Mouse (Mus musculus) liver, embryonic 13.5 days (tissue): ENCODE data around the gene Etl4. TPM values are rescaled to one million over a fixed set of nuclear protein-coding genes. Genes with fewer than 3 reads are reported as not detected.
"Not testable (repeated sequence)": the region's sequence is repeated elsewhere in the genome, so short reads cannot be mapped to it uniquely, and the experiment has no call there.

Experiments used
- ATAC-seq: fragments of 200-750 bp; cut with Nextera tagmentation; 2 replicates; pipeline ENCODE4 v1.8.0; 2017; ENCODE audit warnings: low read depth, mild to moderate bottlenecking, moderate number of reproducible peaks, moderate library complexity
- DNase-seq: peaks from one replicate; pipeline ENCODE4 v3.0.0; 2022
- H3K27ac ChIP-seq: fragments of 300-500 bp; sonication (generic); 2 replicates; pipeline ENCODE4 v1.5.1; 2015; ENCODE audit warnings: moderate library complexity, mild to moderate bottlenecking, inconsistent platforms
- H3K27me3 ChIP-seq: fragments of 300-500 bp; sonication (generic); 2 replicates; pipeline ENCODE4 v1.6.1; 2015; ENCODE audit warnings: mild to moderate bottlenecking, inconsistent platforms
- H3K36me3 ChIP-seq: fragments of 300-500 bp; sonication (generic); 2 replicates; pipeline ENCODE4 v1.6.1; 2015; ENCODE audit warnings: mild to moderate bottlenecking, inconsistent platforms
- H3K4me1 ChIP-seq: fragments of 300-500 bp; sonication (generic); replicated peaks from 2 replicates; pipeline ENCODE4 v1.6.1; 2015; ENCODE audit warnings: inconsistent platforms
- H3K4me2 ChIP-seq: fragments of 300-500 bp; sonication (generic); 2 replicates; pipeline ENCODE4 v1.6.1; 2015; ENCODE audit warnings: inconsistent platforms, mild to moderate bottlenecking, moderate library complexity
- H3K4me3 ChIP-seq: fragments of 300-500 bp; sonication (generic); replicated peaks from 2 replicates; pipeline ENCODE4 v1.5.1; 2015; ENCODE audit warnings: mild to moderate bottlenecking, inconsistent platforms
- H3K9ac ChIP-seq: fragments of 300-500 bp; sonication (generic); 2 replicates; pipeline ENCODE4 v1.6.1; 2015; ENCODE audit warnings: mild to moderate bottlenecking, inconsistent platforms
- H3K9me3 ChIP-seq: fragments of 300-500 bp; sonication (generic); replicated peaks from 2 replicates; pipeline ENCODE4 v1.6.1; 2016; ENCODE audit warnings: inconsistent platforms
- WGBS: fragments of 180-500 bp; shearing (Covaris S2); methylation state at CpG from one replicate; pipeline ENCODE4 v1.1.7; 2015; ENCODE audit not compliant: insufficient replicate concordance; 5-methylcytosine and 5-hydroxymethylcytosine counted together
- polyA plus RNA-seq: library from polyadenylated mRNA; unstranded; fragments of >200 nt; fragmentation: Nextera tagmentation; extraction: Ambion mirVana; gene quantifications from 2 replicates; pipeline ENCODE4 v1.2.1, GENCODE M21; 2015

The Etl4 gene
- polyA plus RNA-seq, 1 experiment from 2014 or later, result 2.7 TPM

GRCm38 (mm10) chr2:20167566-20167965 lies 258.0 kb downstream of the Etl4 start:
- DNase-seq (no peak), ATAC-seq (no peak)
- H3K36me3 ChIP-seq, result no peaks in the 10 kb centered on the region
- H3K4me3 ChIP-seq, result no peak overlapping the region
- H3K9ac ChIP-seq, result no peak overlapping the region
- H3K4me2 ChIP-seq, result no peak overlapping the region
- no peaks in the 10 kb centered on the region for H3K4me1 ChIP-seq
- H3K27me3 ChIP-seq, result no peaks in the 10 kb centered on the region
- H3K9me3 ChIP-seq, result no peaks in the 10 kb centered on the region
- WGBS, result 60% methylated on average over 5 of the region's 5 CpGs
- no peak overlapping the region for H3K27ac ChIP-seq

GRCm38 (mm10) chr2:20168156-20168555 lies 258.6 kb downstream of the Etl4 start:
- WGBS, result 55% methylated on average over 4 of the region's 4 CpGs
- DNase-seq, result no peak

GRCm38 (mm10) chr2:20176456-20177184 lies 267.0 kb downstream of the Etl4 start:
- H3K4me3 ChIP-seq, ATAC-seq, H3K27ac ChIP-seq, H3K4me2 ChIP-seq, H3K36me3 ChIP-seq, H3K27me3 ChIP-seq, H3K9me3 ChIP-seq, H3K9ac ChIP-seq, DNase-seq, H3K4me1 ChIP-seq: not testable (repeated sequence)
- 50% methylated on average over 6 of the region's 6 CpGs for WGBS

More at GRCm38 (mm10) chr2:20168156-20168555, 258.6 kb downstream of the Etl4 start:
- no peak overlapping the region for H3K9ac ChIP-seq
- no peak overlapping the region for H3K4me3 ChIP-seq
- no peaks in the 10 kb centered on the region for H3K9me3 ChIP-seq
- no peaks in the 10 kb centered on the region for H3K4me1 ChIP-seq
- no peak overlapping the region for H3K27ac ChIP-seq
- H3K4me2 ChIP-seq, result no peak overlapping the region
- ATAC-seq, result no peak
- no peaks in the 10 kb centered on the region for H3K36me3 ChIP-seq
- no peaks in the 10 kb centered on the region for H3K27me3 ChIP-seq

GRCm38 (mm10) chr2:20177236-20177635 lies 267.7 kb downstream of the Etl4 start:
- H3K9me3 ChIP-seq, DNase-seq, H3K27me3 ChIP-seq, H3K9ac ChIP-seq, H3K36me3 ChIP-seq, H3K4me2 ChIP-seq, H3K27ac ChIP-seq, ATAC-seq, H3K4me3 ChIP-seq, H3K4me1 ChIP-seq: not testable (repeated sequence)
- WGBS, result 72% methylated on average over 3 of the region's 3 CpGs

GRCm38 (mm10) chr2:20180561-20180960 lies 271.0 kb downstream of the Etl4 start:
- WGBS, result 61% methylated on average over 5 of the region's 5 CpGs
- H3K9ac ChIP-seq, H3K27ac ChIP-seq, H3K27me3 ChIP-seq, DNase-seq, H3K4me1 ChIP-seq, H3K9me3 ChIP-seq, ATAC-seq, H3K36me3 ChIP-seq, H3K4me2 ChIP-seq, H3K4me3 ChIP-seq: not testable (repeated sequence)

GRCm38 (mm10) chr2:20187223-20187622 lies 277.6 kb downstream of the Etl4 start:
- not testable (repeated sequence) for H3K27ac ChIP-seq, H3K36me3 ChIP-seq, H3K9ac ChIP-seq, DNase-seq, H3K4me3 ChIP-seq, ATAC-seq, H3K9me3 ChIP-seq, H3K4me1 ChIP-seq, H3K27me3 ChIP-seq, H3K4me2 ChIP-seq
- 67% methylated on average over 7 of the region's 7 CpGs for WGBS

- 71% methylated on average over 7 of the region's 7 CpGs for WGBS
- H3K4me3 ChIP-seq, result no peak overlapping the region
- no peaks in the 10 kb centered on the region for H3K4me1 ChIP-seq
- H3K27me3 ChIP-seq, result no peaks in the 10 kb centered on the region
- H3K27ac ChIP-seq, result no peak overlapping the region
- H3K4me2 ChIP-seq, result no peak overlapping the region
- no peaks in the 10 kb centered on the region for H3K9me3 ChIP-seq
- ATAC-seq (no peak), DNase-seq (no peak)
- H3K36me3 ChIP-seq, result no peaks in the 10 kb centered on the region
- no peak overlapping the region for H3K9ac ChIP-seq
These were observed 293.4 kb downstream of the Etl4 start for GRCm38 (mm10) chr2:20203011-20203410.

- DNase-seq (no peak), ATAC-seq (no peak)
- Histone ChIP-seq H3K27me3 (no peaks in the 10 kb centered on the region), H3K9ac (no peak overlapping the region), H3K9me3 (no peaks in the 10 kb centered on the region), H3K36me3 (no peaks in the 10 kb centered on the region), H3K4me2 (no peak overlapping the region), H3K4me1 (no peaks in the 10 kb centered on the region), H3K4me3 (no peak overlapping the region), H3K27ac (no peak overlapping the region)
- WGBS, result 28% methylated on average over 1 of the region's 1 CpGs
These were observed 297.1 kb downstream of the Etl4 start for GRCm38 (mm10) chr2:20206647-20207046.

GRCm38 (mm10) chr2:20208683-20209194 lies 299.2 kb downstream of the Etl4 start:
- no peaks in the 10 kb centered on the region for H3K9me3 ChIP-seq
- DNase-seq (no peak), ATAC-seq (no peak)
- 65% methylated on average over 3 of the region's 3 CpGs for whole genome bisulfite sequencing
- H3K9ac ChIP-seq, result no peak overlapping the region
- no peak overlapping the region for H3K4me3 ChIP-seq
- no peaks in the 10 kb centered on the region for H3K4me1 ChIP-seq
- no peak overlapping the region for H3K27ac ChIP-seq
- no peak overlapping the region for H3K4me2 ChIP-seq
- no peaks in the 10 kb centered on the region for H3K36me3 ChIP-seq
- H3K27me3 ChIP-seq, result no peaks in the 10 kb centered on the region

GRCm38 (mm10) chr2:20209359-20209758 lies 299.8 kb downstream of the Etl4 start:
- DNase-seq (no peak), ATAC-seq (no peak)
- no peaks in the 10 kb centered on the region for H3K9me3 ChIP-seq
- H3K36me3 ChIP-seq, result no peaks in the 10 kb centered on the region
- no peaks in the 10 kb centered on the region for H3K4me1 ChIP-seq
- H3K27me3 ChIP-seq, result no peaks in the 10 kb centered on the region
- no peak overlapping the region for H3K27ac ChIP-seq
- WGBS, result 40% methylated on average over 4 of the region's 4 CpGs
- H3K4me2 ChIP-seq, result no peak overlapping the region
- no peak overlapping the region for H3K9ac ChIP-seq
- H3K4me3 ChIP-seq, result no peak overlapping the region

GRCm38 (mm10) chr2:20216275-20216674 lies 306.7 kb downstream of the Etl4 start:
- no peak for ATAC-seq
- no peak overlapping the region for H3K4me2 ChIP-seq
- H3K36me3 ChIP-seq, result no peaks in the 10 kb centered on the region
- WGBS, result 54% methylated on average over 2 of the region's 2 CpGs
- no peak overlapping the region for H3K4me3 ChIP-seq
- H3K27me3 ChIP-seq, result no peaks in the 10 kb centered on the region
- H3K9me3 ChIP-seq, result no peaks in the 10 kb centered on the region
- H3K9ac ChIP-seq, result no peak overlapping the region
- H3K27ac ChIP-seq, result no peak overlapping the region
- H3K4me1 ChIP-seq, result no peaks in the 10 kb centered on the region
- no peak for DNase-seq
